Mouse (Mus musculus) thymus, postnatal 10 days (tissue): ENCODE measurements at regions not wholly inside any gene's neighbourhood (a gene's known extent, or its start where the extent isn't known, plus 50 kb on each side); places are given as distances from the start of the nearest gene placed in this dataset.

Experiments
- DNase-seq, 2 experiments: peaks; one replicate each; pipeline ENCODE4 v3.0.0; 2021; ENCODE audit warnings: low spot score in 2 of 2

DNA sequence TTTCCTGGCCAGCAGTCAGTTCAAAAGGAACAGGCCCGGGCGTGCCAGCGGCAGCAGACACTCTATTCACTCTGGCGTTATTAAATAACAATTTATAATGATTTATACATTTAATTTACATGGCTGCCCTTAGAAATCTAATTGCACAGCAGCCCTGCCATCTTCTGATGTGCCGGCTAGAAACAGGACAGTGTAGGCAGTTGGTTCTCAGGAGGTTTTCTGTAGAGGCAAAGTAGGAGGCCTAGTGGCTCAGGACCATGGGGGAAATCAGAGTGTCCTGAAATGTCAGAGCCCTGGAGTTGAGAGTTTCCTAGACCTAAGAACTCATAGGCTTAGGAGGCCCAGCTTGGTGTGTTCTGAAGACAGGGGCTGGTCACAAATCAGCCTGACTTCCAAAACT lies 225.2 kb upstream of the Foxq1 start:
- DNase-seq, result no peak

DNA sequence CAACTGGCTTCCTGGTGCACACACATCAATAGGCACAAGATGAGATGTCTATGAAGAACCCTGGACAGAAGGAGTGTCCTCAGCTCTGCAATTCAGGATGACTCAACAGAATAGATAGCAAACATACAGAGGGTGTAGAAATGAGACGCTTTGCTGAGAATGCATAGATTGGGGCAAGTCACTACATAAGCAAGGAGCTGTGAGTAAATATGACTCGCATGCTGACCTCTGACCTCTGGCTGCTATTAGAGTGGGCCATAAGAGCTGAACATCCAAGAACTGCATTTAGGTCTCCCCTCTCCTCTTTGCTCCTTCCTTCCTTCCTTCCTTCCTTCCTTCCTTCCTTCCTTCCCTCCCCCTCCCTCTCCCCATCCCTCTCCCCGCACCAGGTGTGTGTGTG lies 221.0 kb upstream of the Foxq1 start:
- DNase-seq, result no peak

DNA sequence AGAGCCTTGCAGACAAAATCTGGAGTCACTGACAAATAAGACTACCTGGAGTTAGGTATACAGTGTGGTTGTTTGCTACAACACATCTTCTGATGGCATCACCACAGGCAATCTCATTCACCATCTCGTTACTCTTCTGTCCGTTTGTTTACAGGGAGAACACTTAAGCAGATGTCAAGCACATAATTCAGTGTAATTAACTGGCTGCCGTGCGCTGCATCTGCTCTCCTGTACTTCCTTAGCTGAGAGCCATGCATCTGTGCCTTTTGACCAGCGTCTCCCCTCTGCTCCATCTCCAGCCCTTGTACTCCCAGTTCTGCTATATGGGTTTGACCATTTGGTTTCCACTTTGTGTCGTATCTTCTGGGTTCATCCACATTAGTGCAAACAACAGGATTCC lies 218.3 kb upstream of the Foxq1 start:
- DNase-seq, result no peak

DNA sequence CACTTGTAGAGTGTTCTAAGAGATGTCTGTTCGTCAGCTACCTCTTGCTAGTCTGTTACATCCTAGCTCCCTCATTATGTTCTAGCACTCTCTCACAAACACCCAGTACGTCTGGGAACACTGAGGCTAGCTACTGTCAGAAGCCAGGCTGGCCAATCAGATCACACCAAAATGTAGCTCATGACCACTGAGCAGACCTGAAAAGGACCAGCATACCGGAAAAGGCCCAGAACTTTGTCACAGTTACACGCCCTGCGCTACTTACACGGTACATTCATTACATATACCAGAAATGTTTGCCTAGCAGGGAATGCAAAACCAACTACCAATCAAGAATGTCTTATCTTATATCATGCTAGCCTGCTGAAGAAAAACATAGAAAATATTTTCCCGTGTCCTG lies 216.5 kb upstream of the Foxq1 start:
- no peak for DNase-seq

DNA sequence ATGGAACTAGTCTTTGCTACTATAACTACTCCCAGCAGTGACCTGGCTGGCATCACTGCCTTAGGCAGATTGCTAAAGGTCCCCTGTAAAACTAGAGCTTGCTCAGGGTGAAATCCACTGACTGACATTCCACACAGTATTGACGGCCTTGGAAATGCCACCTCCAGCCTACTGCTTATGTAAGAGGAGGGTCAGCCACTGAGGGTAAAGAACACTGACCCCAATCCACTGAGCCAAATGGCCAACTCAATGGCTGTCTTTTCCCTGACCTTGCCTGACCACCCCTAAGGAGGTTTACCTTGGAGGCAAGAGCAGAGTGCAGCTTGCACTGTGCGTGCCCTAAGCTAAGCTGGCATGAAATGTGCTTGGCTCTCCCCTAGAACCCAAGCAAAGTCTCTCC lies 216.0 kb upstream of the Foxq1 start:
- DNase-seq, result no peak

DNA sequence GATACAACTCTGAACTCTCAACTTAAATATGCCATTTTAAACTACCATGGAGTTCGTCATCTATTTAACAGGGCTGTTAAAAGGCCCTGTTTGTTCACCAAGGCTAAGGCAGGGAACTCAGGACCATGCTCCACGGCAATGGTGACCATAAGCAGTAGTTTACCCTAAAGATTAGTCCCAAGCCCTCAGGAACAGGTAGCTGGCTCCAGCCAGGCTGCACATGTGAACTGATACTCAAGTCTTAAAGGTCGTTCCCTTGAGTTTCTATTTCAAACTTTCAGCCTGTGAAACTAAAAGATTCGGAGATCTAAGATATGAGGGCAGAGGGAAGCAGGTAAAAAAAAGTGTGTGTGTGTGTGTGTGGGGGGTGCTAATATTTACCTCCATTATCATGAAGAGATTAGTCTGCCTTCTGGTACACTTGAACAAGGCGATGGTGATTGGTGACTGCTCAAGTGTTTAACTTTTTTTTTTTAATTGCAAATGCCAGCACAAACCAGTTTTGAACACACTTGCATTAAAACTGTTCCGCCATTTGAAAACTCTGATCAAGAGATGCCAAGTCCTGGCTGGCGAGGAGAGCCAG lies 215.5 kb upstream of the Foxq1 start:
- DNase-seq, result no peak

DNA sequence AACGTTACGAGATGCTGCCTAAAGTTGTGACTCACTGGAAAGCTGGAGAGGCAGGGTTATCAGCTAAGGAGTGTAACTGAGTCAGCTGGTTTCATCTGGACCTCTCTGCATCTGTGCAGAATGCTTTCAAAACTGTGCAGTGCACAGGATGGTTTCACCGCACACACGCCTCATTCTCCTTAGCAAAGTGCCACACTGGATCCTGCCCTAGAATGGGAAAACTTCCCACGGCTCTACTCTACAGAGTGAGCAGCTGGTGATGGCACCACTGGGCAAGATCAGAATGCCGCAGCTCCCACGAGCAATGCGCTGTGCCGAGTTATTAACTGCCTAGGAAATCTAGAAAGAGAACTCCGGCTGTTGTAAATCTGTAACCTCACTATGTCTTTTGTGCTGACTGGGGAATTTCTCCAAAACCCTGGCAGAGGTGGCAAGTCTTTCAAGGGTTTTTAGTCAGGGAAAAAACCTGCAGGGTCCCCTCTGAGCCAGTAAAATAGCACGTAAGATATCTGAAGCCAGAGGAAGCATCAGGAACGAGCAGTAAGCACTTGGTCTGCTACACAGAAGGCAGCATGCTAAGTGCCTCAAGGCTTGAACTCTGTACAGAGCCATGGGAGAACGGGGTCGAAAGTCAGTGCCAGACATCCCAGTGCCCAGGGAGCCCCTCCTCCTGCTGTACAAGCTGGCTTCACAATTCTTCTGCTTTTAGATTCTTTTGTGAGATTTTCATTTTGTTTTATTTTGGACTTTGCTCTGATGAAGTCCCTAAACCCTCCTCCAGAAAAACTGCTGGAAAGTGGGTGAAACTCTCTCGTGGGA lies 214.4 kb upstream of the Foxq1 start:
- DNase-seq, result no peak

DNA sequence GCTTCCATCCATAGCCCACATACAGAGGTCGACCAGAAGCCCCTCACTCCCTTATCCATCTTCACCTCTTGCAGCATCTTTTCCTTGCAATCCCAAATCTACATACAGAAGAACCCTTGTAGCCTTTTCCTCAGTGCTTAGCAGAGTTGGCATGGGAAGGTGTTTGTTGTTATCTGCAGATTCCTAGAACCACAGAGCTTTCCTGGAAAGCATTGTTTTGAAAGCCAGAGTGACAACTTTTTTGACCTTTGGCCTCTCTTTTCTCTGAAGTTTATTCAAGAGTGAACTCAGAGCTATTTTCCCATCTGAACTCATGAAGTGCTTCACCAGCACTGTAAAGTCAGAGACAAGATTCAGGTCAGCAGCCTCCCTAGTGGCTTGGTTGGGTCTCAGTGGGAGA lies 209.7 kb upstream of the Foxq1 start:
- DNase-seq, result no peak

DNA sequence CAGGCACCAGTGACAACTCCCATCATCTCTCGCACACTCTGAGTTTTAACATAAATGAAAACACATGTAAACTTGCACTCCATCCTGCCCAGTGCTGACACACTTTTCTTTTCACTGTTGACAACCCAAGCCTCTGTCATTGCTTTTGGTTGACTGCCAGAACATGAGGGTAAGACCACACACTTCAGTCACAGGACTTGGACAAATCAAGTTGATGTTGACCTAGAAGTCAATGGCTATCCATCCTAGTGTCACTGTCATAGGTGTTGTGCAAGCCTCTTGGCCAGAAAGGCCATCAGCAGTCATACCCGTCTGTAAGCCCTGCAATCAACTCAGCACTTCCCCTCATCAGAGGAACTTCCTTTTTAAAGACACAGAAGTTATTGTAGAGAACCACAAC lies 208.9 kb upstream of the Foxq1 start:
- DNase-seq, result no peak

DNA sequence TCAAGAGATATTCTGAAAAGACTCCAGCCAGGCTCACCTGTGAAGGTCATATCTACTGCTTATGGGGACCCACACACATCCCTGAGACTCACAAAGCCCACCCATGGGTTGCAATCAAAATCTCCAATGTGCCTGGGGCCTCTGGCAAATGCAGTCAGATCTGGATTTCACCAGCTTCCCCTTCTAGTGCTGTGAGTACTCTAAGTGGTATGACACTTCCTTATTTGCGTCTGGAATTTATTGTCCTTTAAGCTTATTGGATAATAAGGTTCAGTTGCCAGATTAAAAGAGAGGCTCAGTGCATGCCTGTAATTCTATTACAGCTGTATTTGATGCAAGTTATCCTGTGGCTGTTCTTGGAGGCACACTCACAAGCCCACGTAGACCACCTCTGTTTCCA lies 206.3 kb upstream of the Foxq1 start:
- no peak for DNase-seq

DNA sequence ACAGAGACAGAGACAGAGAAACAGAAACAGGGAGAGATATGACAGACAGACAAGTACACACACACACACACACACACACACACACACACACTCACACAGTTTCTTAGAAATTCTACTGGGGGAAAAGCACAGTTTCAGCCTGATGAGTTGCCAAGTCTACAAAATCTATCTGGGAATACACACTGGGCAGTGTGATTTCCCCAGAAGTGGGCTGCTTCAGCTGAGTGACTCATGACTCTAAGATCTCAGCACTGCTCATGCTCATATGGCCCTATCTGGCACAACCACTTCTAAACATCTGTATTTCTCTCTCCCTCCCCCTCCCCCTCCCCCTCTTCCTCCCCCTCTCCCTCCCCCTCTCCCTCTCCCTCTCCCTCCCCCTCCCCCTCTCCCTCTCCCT lies 204.5 kb upstream of the Foxq1 start:
- DNase-seq, result no peak

DNA sequence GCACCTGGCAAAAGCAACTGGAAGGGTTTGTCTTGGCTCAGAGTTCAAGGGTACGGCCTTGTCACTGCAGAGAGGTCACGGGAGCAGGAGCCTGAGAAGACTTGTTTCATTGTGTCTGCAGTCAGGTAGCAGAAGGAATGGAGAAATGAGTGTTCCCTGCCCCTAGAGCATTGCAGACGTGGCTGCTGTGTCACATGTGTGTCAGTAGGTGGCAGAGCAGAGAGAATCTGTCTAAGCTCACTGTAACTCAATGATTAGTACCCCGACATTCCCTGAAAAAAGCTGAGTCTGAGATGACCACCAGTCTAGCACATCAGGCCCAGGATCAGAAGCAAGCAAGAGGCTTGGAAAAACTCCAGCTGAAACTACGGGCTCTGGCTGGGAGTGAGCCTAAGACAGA lies 203.1 kb upstream of the Foxq1 start:
- no peak for DNase-seq

DNA sequence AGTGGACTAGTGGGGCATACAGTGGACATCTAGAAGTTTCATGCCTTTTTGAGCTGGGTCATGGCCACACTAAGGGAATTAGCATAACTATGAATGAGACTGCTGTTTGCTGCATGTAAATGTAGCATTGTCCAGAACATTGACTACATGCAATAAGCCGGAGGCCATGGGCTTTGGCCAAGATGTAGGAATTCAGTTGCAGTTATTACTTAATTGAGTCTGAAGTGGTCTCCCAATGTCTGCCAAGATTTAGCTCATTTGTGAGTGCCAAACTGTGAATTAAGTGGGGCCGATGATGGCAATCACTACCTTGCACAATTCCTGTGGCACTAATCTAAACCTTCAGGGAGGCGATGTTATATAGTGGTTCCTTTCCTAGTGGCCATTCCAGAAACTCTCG lies 196.6 kb upstream of the Foxq1 start:
- no peak for DNase-seq

DNA sequence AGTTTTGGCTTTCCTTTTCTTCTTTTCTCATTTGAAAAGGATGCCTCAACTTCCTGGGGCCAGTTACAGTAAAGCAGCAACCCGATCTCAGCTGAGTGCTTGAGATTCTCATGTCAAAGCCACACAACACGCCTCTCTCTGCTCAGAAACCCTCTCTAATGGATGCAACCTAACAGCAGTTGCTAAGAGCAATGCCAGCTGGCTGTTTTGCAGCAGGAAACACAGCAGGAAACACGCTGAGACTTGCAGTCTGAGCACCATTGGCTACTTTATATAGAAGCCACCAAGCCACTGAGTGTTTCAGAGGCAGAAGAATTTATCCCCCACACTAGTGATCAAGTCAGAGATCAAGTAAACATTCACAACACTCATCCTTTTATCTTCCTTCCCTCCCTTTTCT lies 193.5 kb upstream of the Foxq1 start:
- DNase-seq, result no peak

DNA sequence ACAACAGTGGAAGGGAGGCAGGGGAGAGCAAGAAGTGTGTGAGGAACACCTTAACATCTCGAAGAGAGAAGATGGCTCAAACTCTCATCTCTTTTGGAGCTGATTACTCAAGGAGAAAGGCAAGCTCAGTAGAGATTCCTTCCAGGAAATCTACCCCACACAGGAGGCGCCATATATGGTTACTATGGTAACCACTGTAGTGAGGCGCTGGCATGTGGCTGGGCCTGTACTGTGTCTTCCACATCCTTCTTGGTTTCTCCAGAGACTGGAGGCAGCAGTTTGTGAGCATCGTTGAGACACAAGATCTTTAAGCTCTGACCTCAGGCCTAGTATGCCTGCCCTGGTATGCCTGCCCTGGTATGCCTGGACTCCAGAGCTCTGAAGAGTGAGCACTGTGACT lies 191.6 kb upstream of the Foxq1 start:
- no peak for DNase-seq

DNA sequence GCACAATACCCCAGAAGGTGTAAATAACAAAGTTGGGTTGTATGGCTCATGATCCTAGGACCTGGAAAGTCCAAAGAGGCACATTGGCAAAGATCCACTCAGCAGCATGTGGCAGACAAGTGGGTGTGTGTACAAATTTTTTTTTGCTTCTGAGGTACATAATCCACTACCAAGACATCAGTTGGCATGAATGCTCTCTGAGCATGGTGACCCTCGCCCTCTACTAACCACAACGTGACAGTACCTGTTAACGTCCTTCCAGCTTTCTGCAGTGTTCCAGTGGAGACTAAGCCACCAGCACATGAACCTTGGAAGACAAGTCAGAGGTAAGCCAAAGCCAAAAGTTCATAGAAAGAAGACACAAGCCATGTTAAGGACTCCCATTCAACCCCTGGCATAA lies 188.7 kb upstream of the Foxq1 start:
- no peak for DNase-seq

DNA sequence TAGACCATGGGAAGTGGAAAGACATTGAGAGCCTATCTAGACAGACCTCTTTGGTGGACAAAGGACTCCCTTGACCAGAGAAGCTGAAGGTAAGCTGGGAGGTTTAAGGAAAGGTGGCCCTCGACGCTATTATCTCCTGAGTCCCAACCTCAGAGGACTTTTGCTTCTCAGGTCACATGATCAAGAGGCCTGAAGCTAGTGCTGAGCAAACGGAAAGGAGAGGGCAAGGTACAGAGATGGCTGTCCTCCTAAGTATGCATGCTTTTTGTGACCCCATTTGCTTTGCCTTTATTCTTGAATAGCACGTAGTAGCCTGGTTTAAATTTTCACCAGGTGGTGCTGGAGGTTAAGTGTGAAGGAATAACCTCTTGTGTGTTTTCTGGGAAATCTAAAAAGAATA lies 186.8 kb upstream of the Foxq1 start:
- DNase-seq, result no peak

DNA sequence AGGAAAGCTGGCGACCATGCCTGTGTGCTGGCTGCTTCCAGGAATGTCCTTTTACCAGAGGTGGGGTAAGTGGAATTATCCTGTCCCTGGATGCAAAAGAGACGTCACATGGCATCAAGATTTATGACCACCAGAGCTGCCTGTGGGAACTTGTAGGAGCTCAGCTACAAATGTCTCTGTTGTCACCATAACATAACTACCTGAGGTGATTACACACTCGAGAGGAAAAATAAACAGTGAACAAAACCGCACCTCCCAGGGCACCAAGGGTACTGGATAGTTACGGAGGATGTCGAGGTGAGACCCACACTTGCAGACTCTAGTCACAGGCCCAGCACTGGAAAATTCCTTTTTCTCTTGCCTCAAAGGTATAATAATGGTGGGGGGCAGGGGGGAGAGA lies 185.1 kb upstream of the Foxq1 start:
- no peak for DNase-seq

DNA sequence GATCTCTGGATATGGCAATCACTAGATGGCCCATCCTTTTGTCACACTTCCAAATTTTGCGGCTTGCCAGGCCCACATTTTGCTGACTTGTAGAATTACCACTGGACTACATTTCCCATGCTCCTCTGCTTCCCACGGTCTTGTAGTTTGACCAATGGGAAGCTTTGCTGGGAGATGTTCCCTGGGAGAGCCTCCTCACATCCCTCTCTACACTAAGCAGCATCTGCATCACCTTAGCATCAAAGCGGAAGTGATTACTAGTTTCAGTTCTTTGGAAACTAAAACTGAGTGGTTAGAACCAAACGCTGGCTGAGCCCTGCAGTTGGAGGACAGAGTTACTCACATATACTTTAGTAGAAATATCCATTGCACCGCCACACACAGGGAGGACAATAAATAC lies 181.9 kb upstream of the Foxq1 start:
- DNase-seq, result no peak

DNA sequence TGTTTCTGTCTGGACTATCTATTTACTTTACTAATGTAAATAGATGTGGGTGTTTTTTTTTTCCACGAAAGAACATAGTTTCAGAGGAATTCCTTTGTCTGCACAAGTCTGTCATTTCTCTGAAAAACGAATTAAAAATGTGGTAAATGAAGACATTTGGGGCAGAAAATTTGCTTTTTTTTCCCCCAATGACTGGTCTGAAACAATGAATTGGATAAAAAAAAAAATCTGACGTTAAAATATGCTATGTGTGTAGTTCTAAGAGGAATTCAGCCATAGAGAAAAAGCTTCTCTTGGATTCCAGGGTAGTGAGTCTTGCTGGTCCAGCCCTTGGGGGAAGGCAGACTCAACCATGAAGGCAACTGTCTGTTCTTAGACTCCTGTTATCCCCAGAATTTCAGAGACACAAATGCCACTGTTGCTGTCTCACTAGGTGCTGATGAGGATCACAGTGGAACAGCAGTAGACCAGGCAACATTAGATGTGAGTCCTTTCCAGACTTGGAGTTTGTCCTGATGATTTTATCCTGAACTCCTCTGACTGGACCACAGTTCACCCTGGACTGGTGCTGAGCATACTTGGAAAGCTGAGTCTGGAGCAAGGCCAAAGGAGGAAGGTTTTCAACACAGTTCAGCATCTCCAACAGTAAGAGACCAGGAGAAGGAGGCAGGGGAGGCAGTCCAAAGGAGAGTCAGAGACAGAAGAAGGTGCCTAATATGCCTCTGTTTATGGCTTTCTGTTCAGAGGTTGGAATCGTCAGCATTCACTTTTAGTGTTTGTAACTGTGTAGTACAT lies 162.3 kb upstream of the Foxq1 start:
- no peak for DNase-seq

DNA sequence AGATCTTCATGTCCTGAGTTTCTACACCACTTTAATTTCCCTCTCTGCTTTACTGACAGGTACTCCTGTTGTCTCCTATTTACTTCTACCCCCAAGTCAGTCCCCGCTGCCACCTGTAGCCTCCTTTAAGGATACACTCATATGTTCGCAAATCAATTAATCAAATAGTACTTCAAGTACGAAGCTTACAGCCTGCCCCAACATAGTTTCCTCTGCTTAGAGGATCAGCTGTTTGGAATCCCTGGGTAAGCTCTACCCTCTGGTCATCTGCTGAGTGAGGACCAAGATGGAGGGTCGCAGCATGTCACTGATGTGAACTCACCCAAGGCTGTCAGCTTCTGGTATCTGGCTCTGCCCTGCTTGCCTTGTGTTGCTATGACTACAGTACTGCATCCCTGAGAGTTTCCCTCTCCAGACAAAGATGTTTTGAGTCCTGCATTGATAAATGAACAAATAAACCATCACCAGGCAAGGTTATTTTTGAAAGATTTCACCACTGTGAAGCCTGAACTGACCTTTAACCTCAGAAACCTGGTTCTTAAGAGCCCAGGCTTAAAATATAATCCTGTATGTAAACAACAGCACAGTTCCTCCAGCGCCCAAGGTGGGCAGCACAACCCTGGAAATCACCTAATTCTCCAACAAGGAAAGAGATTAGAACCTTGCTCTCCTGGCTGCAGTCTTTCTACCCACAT lies 159.6 kb upstream of the Foxq1 start:
- DNase-seq, result no peak

DNA sequence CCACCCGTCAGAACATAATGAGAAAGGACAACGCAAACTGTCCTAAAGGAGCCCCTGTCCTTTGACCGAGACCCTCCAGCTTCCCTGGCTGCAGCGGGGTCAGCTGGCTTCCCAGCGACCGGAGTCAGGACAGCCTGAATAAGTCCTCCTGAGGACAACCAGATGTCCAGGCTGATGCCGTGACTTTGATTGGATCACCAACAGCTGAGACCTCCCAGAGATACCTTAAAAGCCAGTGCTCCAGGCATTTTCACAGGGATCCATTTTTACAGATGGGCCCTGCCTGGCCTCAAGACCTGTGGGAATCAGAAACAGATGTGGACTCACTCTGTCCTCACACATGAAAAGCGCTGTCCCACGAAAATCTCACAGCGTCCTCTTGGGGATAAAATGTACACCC lies 158.7 kb upstream of the Foxq1 start:
- no peak for DNase-seq

DNA sequence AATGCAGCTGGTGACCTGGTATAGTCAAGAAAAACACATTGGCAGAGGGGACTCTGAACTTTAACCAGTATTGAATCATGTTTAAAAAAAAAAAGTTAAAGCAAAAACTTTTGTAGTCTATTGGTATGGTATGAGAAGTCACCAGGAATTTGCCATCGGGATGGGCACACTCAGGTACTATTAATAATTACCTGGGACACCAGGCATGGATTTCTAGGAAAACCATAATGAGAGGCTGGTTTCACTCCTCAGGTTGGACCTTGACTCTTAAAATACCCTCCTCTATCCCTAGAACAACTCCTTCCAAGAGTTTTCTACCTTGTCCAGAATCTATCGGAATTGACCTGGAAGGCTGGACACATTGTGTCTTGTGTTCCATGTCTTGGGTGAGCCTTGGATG lies 155.5 kb upstream of the Foxq1 start:
- DNase-seq, result no peak
